Mouse (Mus musculus): ENCODE results near the gene Micall1. TPM values are rescaled to one million over a fixed set of nuclear protein-coding genes. Genes with fewer than 3 reads are reported as not detected.
A peak's percentile ranks its signal among the peaks of the same experiment; 100 is the strongest.

Gene Micall1
- polyA plus RNA-seq, 1 experiment = 23.8 TPM

- H3K4me3 ChIP-seq (ENCODE audit: low read depth, low read length) = no peak overlapping the region
- H3K27ac ChIP-seq (ENCODE audit: insufficient read depth, low read depth, low read length) = peak overlapping the region; percentile 50
- H3K36me3 ChIP-seq (ENCODE audit: control insufficient read depth, insufficient read depth, low read length) = peaks cover 24% of the 10 kb centered on the region
- peaks cover 3% of the 10 kb centered on the region for H3K4me1 ChIP-seq (ENCODE audit: control insufficient read depth, insufficient read depth, insufficient read length, low read length)
- WGBS = 19% methylated on average over 6 of the region's 6 CpGs
- TF ChIP-seq CTCF (IDR thresholded peaks at IDR 0.05; ENCODE audit: extremely low read depth, insufficient read length, insufficient replicate concordance, low read depth, low read length) (no peak), POLR2A (IDR thresholded peaks at IDR 0.05; ENCODE audit: low read depth, low read length) (no peak)
- H3K27me3 ChIP-seq (ENCODE audit: control insufficient read depth, insufficient read depth, low read length) = no peaks in the 10 kb centered on the region
These were observed 11.1 kb upstream of the Micall1 start for GRCm38 (mm10) chr15:79097611-79098025.

DNA sequence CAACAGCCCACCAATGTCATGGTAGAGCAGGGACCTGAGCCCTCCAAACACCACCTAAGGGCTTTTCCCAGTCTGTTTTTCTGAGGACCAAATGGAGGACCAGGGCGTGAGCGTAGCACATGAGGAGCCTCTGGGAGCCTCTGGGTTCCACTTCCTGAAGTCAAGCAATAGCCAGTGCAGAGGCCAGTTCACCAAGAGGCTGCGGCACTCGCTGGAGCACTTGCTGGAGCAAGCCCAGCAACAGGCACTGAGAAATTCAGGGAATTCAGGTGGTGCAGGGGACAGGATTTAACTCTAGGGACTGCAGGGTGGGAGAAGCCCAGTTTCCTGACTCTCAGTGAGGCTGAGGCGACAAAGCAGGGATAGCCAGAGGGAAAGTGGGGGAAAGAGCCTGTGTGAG is 10.5 kb upstream of the Micall1 start:
- H3K4me3 ChIP-seq (ENCODE audit: low read depth, low read length) = no peak overlapping the region
- TF ChIP-seq CTCF (IDR thresholded peaks at IDR 0.05; ENCODE audit: extremely low read depth, insufficient read length, insufficient replicate concordance, low read depth, low read length) = no peak
- no peak for TF ChIP-seq POLR2A (IDR thresholded peaks at IDR 0.05; ENCODE audit: low read depth, low read length)
- peaks cover 20% of the 10 kb centered on the region for H3K36me3 ChIP-seq (ENCODE audit: control insufficient read depth, insufficient read depth, low read length)
- 80% methylated on average over 5 of the region's 5 CpGs for WGBS
- H3K27me3 ChIP-seq (ENCODE audit: control insufficient read depth, insufficient read depth, low read length) = no peaks in the 10 kb centered on the region
- peak overlapping the region; percentile 50 for H3K27ac ChIP-seq (ENCODE audit: insufficient read depth, low read depth, low read length)
- peaks cover 3% of the 10 kb centered on the region for H3K4me1 ChIP-seq (ENCODE audit: control insufficient read depth, insufficient read depth, insufficient read length, low read length)

DNA sequence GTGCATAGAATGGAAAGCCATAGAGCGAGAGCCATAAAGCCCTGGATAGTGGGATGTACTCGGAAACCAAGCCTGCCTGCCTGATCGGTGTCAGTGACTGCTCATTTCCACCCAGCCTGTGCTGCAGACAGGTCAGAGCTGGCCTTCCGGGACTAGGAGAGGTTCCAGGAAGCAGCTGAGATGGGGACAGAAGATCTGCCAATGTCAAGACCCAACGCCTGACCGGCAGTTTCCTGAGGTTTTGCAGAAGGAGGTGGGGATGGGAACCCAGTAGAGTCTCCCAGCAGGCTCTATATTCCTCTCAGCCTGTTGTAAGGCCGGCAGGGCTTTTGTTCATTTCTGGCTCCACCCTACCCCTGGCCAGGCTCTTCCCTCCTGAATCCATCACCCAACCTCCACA is 9.8 kb upstream of the Micall1 start:
- TF ChIP-seq POLR2A (IDR thresholded peaks at IDR 0.05; ENCODE audit: low read depth, low read length) = no peak
- TF ChIP-seq CTCF (IDR thresholded peaks at IDR 0.05; ENCODE audit: extremely low read depth, insufficient read length, insufficient replicate concordance, low read depth, low read length) = no peak
- Histone ChIP-seq H3K4me3 (ENCODE audit: low read depth, low read length) (no peak overlapping the region), H3K27ac (ENCODE audit: insufficient read depth, low read depth, low read length) (peak overlapping the region; percentile 50; the same call in 1 of the 2 replicates), H3K27me3 (ENCODE audit: control insufficient read depth, insufficient read depth, low read length) (no peaks in the 10 kb centered on the region), H3K4me1 (ENCODE audit: control insufficient read depth, insufficient read depth, insufficient read length, low read length) (peaks cover 3% of the 10 kb centered on the region), H3K36me3 (ENCODE audit: control insufficient read depth, insufficient read depth, low read length) (peaks cover 14% of the 10 kb centered on the region)
- WGBS = 74% methylated on average over 7 of the region's 7 CpGs

GRCm38 (mm10) chr15:79099456-79099855 is 9.2 kb upstream of the Micall1 start:
- no peak overlapping the region for H3K4me3 ChIP-seq (ENCODE audit: low read depth, low read length)
- H3K27ac ChIP-seq (ENCODE audit: insufficient read depth, low read depth, low read length) = no peak overlapping the region
- WGBS = 83% methylated on average over 4 of the region's 4 CpGs
- H3K36me3 ChIP-seq (ENCODE audit: control insufficient read depth, insufficient read depth, low read length) = peaks cover 8% of the 10 kb centered on the region
- TF ChIP-seq POLR2A (IDR thresholded peaks at IDR 0.05; ENCODE audit: low read depth, low read length) (no peak), CTCF (IDR thresholded peaks at IDR 0.05; ENCODE audit: extremely low read depth, insufficient read length, insufficient replicate concordance, low read depth, low read length) (no peak)
- H3K4me1 ChIP-seq (ENCODE audit: control insufficient read depth, insufficient read depth, insufficient read length, low read length) = peaks cover 3% of the 10 kb centered on the region
- H3K27me3 ChIP-seq (ENCODE audit: control insufficient read depth, insufficient read depth, low read length) = no peaks in the 10 kb centered on the region

GRCm38 (mm10) chr15:79100391-79100790 is 8.3 kb upstream of the Micall1 start:
- TF ChIP-seq POLR2A (IDR thresholded peaks at IDR 0.05; ENCODE audit: low read depth, low read length) (no peak), CTCF (IDR thresholded peaks at IDR 0.05; ENCODE audit: extremely low read depth, insufficient read length, insufficient replicate concordance, low read depth, low read length) (no peak)
- WGBS = 87% methylated on average over 4 of the region's 4 CpGs
- H3K27me3 ChIP-seq (ENCODE audit: control insufficient read depth, insufficient read depth, low read length) = no peaks in the 10 kb centered on the region
- H3K4me3 ChIP-seq (ENCODE audit: low read depth, low read length) = no peak overlapping the region
- H3K27ac ChIP-seq (ENCODE audit: insufficient read depth, low read depth, low read length) = no peak overlapping the region
- H3K36me3 ChIP-seq (ENCODE audit: control insufficient read depth, insufficient read depth, low read length) = peaks cover 3% of the 10 kb centered on the region
- H3K4me1 ChIP-seq (ENCODE audit: control insufficient read depth, insufficient read depth, insufficient read length, low read length) = peaks cover 3% of the 10 kb centered on the region

GRCm38 (mm10) chr15:79101531-79101930 is 7.2 kb upstream of the Micall1 start:
- no peak overlapping the region for H3K27ac ChIP-seq (ENCODE audit: insufficient read depth, low read depth, low read length)
- TF ChIP-seq POLR2A (IDR thresholded peaks at IDR 0.05; ENCODE audit: low read depth, low read length) (no peak), CTCF (IDR thresholded peaks at IDR 0.05; ENCODE audit: extremely low read depth, insufficient read length, insufficient replicate concordance, low read depth, low read length) (no peak)
- no peak overlapping the region for H3K4me3 ChIP-seq (ENCODE audit: low read depth, low read length)

GRCm38 (mm10) chr15:79103264-79103663 is 5.4 kb upstream of the Micall1 start:
- H3K4me1 ChIP-seq (ENCODE audit: control insufficient read depth, insufficient read depth, insufficient read length, low read length) = no peaks in the 10 kb centered on the region
- no peak for TF ChIP-seq POLR2A (IDR thresholded peaks at IDR 0.05; ENCODE audit: low read depth, low read length)
- no peak for TF ChIP-seq CTCF (IDR thresholded peaks at IDR 0.05; ENCODE audit: extremely low read depth, insufficient read length, insufficient replicate concordance, low read depth, low read length)
- H3K36me3 ChIP-seq (ENCODE audit: control insufficient read depth, insufficient read depth, low read length) = no peaks in the 10 kb centered on the region
- no peak overlapping the region for H3K27ac ChIP-seq (ENCODE audit: insufficient read depth, low read depth, low read length)
- no peaks in the 10 kb centered on the region for H3K27me3 ChIP-seq (ENCODE audit: control insufficient read depth, insufficient read depth, low read length)
- WGBS = 80% methylated on average over 10 of the region's 10 CpGs
- H3K4me3 ChIP-seq (ENCODE audit: low read depth, low read length) = no peak overlapping the region

More at GRCm38 (mm10) chr15:79101531-79101930, 7.2 kb upstream of the Micall1 start:
- no peaks in the 10 kb centered on the region for H3K36me3 ChIP-seq (ENCODE audit: control insufficient read depth, insufficient read depth, low read length)
- no peaks in the 10 kb centered on the region for H3K27me3 ChIP-seq (ENCODE audit: control insufficient read depth, insufficient read depth, low read length)
- peaks cover 3% of the 10 kb centered on the region for H3K4me1 ChIP-seq (ENCODE audit: control insufficient read depth, insufficient read depth, insufficient read length, low read length)

Data from small intestine, adult 2 months (tissue).